Mouse (Mus musculus): Measurements from ENCODE around the gene Rabl6. TPM values are rescaled to one million over a fixed set of nuclear protein-coding genes. Genes with fewer than 3 reads are reported as not detected.

Rabl6 gene
- total and polyA plus RNA-seq, 3 experiments: 34.6 to 62.0 (median 55.7) TPM

DNA sequence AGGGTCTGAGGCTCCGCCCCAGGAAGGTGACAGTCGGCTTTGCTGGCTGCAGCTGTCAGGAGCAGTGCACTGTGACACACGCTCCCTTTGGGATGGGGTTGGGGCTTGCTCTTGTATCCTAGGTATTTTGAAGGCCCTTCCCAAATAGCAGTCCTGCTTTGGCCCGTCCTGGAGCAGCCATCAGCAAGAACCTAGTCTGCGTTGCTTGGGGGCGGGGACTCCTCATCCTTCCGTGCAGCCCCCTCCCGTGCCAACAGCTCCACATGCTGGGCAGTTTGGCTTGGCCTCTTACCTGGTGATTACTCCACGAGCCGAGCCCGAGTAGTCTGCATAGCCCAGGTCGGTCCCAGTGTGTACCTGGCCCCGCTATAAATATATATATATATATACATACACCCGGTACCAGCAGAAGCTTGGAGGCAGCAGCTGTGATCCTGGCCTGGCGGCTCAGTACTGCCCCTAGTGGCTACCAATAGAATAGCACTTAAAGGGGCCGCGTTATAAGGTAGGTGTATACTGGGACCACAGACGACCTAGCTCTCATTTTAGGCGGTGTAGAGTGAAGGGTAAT lies 26.9 kb downstream of the Rabl6 start, which contains the start of gene Ajm1:
Ajm1 (minus strand) TSS at position 464 of the 571 bp plus-strand sequence.
- H3K27me3 ChIP-seq (replicated peaks): no peaks in the 10 kb centered on the region
- H3K9me3 ChIP-seq (replicated peaks; ENCODE audit: low read length): peaks cover 37% of the 10 kb centered on the region
- no peak within 1 kb of the TSS for H3K27ac ChIP-seq (ENCODE audit: insufficient read depth, low read depth)
- peaks cover 5 to 24% of the 10 kb centered on the region in 2 experiments; a peak in 3 of 4 replicates for H3K4me1 ChIP-seq (ENCODE audit: control insufficient read depth in 1 of 2, insufficient read depth in 2 of 2)
- dilution Hi-C loops (cut with MboI; ENCODE audit: extremely low pct_ligation_motif_present, extremely low pct_unique_long_range_greater_than_20kb, low sequenced_read_pairs): no loop called here
- peak within 1 kb of the TSS; percentile 57 to 60 (median 59) for H3K4me3 ChIP-seq (replicated peaks in 1 of 3; ENCODE audit: low read depth in 2 of 3, low read length in 2 of 3, poor library complexity in 1 of 3)
- H3K79me2 ChIP-seq (replicated peaks; ENCODE audit: control insufficient read depth, extremely low read depth, insufficient read depth, poor library complexity, severe bottlenecking): no peaks in the 10 kb centered on the region
- peaks cover 47 to 78% of the 10 kb centered on the region in 2 experiments for H3K36me3 ChIP-seq (replicated peaks in 1 of 2; ENCODE audit: control insufficient read depth in 1 of 2, insufficient read depth in 1 of 2, low read length in 1 of 2)
- H3K4me2 ChIP-seq (ENCODE audit: insufficient read depth, low read depth, poor library complexity, severe bottlenecking): peak within 1 kb of the TSS; percentile 34
- TF ChIP-seq CHD2 (IDR thresholded peaks at IDR 0.05; ENCODE audit: low read length) (no peak; the same call in 1 of the 2 replicates), CTCF (conservative IDR thresholded peaks at IDR 0.05 in 1 of 2, IDR thresholded peaks at IDR 0.05 in 1 of 2; ENCODE audit: low read depth in 2 of 2, low read length in 2 of 2) (peak; percentile 82 to 89), RAD21 (IDR thresholded peaks at IDR 0.05; ENCODE audit: low read depth, low read length) (peak; percentile 49), POLR2AphosphoS2 (IDR thresholded peaks at IDR 0.05; ENCODE audit: low read depth, low read length) (0 out of 2 replicates have a peak, but pooled peaks have one; percentile 64), ELF1 (IDR thresholded peaks at IDR 0.05; ENCODE audit: low read depth, low read length) (no peak), TCF12 (IDR thresholded peaks at IDR 0.05; ENCODE audit: low read depth, low read length) (peak; percentile 35; the same call in 1 of the 2 replicates)
- no peak within 1 kb of the TSS for H3K9ac ChIP-seq (ENCODE audit: insufficient read depth, low read depth)
- peak; percentile 76 for DNase-seq (ENCODE audit: extremely low read depth)
- in situ Hi-C loops (cut with MboI; ENCODE audit: low pct_ligation_motif_present, low pct_unique_long_range_greater_than_20kb, low sequenced_read_pairs): no loop called here

DNA sequence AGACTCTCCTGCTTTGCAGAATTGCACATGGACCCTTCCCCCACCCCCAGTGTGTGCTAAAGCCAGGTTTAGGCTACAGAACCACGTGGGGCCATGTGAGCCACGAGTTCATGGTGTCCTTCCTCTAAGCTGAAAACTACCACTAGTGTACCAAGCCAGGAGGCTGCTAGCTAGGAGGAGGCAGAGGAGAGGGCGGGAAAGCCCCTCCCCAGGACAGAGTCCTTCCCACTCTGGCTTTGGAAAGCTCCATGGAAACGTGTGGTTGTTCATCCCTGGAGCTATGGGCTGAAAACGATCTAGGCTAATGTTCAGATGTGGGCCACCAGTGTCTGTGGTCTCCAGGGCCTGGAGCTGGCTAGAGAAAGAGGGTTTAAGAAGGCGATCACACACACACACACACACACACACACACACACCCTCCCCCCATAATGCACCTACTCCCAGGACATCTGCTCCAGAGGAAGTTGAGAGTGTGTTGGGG lies 27.7 kb downstream of the Rabl6 start:
- H3K4me2 ChIP-seq (ENCODE audit: insufficient read depth, low read depth, poor library complexity, severe bottlenecking): no peak overlapping the region
- H3K79me2 ChIP-seq (replicated peaks; ENCODE audit: control insufficient read depth, extremely low read depth, insufficient read depth, poor library complexity, severe bottlenecking): no peaks in the 10 kb centered on the region
- DNase-seq (ENCODE audit: extremely low read depth): peak; percentile 28
- H3K4me1 ChIP-seq (ENCODE audit: control insufficient read depth in 1 of 2, insufficient read depth in 2 of 2): peaks cover 8 to 31% of the 10 kb centered on the region in 2 experiments; a peak in 3 of 4 replicates
- dilution Hi-C loops (cut with MboI; ENCODE audit: extremely low pct_ligation_motif_present, extremely low pct_unique_long_range_greater_than_20kb, low sequenced_read_pairs) (no loop called here), in situ Hi-C loops (cut with MboI; ENCODE audit: low pct_ligation_motif_present, low pct_unique_long_range_greater_than_20kb, low sequenced_read_pairs) (no loop called here)
- H3K27ac ChIP-seq (ENCODE audit: insufficient read depth, low read depth): no peak overlapping the region
- H3K27me3 ChIP-seq (replicated peaks): no peaks in the 10 kb centered on the region
- peak overlapping the region in 2 of 3 experiments; percentile 57 to 60 for H3K4me3 ChIP-seq (replicated peaks in 1 of 3; ENCODE audit: low read depth in 2 of 3, low read length in 2 of 3, poor library complexity in 1 of 3)
- peaks cover 42 to 75% of the 10 kb centered on the region in 2 experiments for H3K36me3 ChIP-seq (replicated peaks in 1 of 2; ENCODE audit: control insufficient read depth in 1 of 2, insufficient read depth in 1 of 2, low read length in 1 of 2)
- TF ChIP-seq MYC (IDR thresholded peaks at IDR 0.05; ENCODE audit: low read depth, low read length) (peak; percentile 49; the same call in 1 of the 2 replicates), TCF12 (IDR thresholded peaks at IDR 0.05; ENCODE audit: low read depth, low read length) (no peak), MAX (IDR thresholded peaks at IDR 0.05; ENCODE audit: low read length) (peak; percentile 77)
- peaks cover 39% of the 10 kb centered on the region for H3K9me3 ChIP-seq (replicated peaks; ENCODE audit: low read length)
- H3K9ac ChIP-seq (ENCODE audit: insufficient read depth, low read depth): no peak overlapping the region

DNA sequence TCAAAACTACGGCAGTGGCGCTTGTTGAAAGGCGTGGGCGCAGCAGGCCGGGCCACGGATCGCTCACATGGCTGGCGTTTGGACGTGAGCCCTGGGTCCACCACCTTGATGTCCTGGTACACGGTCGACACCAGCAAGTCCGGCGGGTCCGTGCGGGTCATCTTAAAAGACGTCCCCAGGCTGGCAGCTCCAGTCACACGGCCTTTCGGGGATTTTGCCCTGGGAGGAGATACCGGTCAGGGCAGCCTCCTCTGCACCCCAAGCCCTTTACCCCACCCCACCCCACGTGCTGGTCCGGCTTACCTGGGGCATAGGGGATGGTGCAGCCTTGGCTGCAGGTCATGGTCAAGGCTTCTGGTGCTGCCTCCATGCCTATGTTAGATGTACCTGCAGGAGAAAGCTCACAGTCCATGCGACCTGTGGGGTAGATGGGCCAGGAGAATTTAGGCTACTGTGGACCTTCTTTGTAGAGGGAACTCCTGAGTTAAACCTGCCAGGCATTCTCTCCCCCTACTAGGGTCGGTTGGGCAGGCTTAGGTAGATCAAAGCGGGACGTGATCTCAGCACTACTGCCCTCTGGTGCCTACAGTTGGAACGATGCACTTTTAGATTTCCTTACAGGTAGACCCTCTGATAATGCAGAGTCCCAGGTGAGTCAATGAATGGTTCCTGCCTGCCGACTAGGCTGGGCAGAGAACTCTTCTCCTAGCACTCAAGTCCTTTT lies 28.4 kb downstream of the Rabl6 start:
- no peak overlapping the region for H3K4me2 ChIP-seq (ENCODE audit: insufficient read depth, low read depth, poor library complexity, severe bottlenecking)
- TF ChIP-seq TCF12 (IDR thresholded peaks at IDR 0.05; ENCODE audit: low read depth, low read length): no peak
- TF ChIP-seq JUND (conservative IDR thresholded peaks at IDR 0.05; ENCODE audit: low read depth, low read length): no peak
- no peak for TF ChIP-seq PAX5 (IDR thresholded peaks at IDR 0.05; ENCODE audit: low read length)
- TF ChIP-seq CTCF (conservative IDR thresholded peaks at IDR 0.05 in 1 of 2, IDR thresholded peaks at IDR 0.05 in 1 of 2; ENCODE audit: low read depth in 2 of 2, low read length in 2 of 2): peak in 1 of 2 experiments; percentile 42; a peak in 2 of 4 replicates
- TF ChIP-seq SMC3 (IDR thresholded peaks at IDR 0.05; ENCODE audit: low read depth, low read length): peak; percentile 15; the same call in 1 of the 2 replicates
- H3K27me3 ChIP-seq (replicated peaks): no peaks in the 10 kb centered on the region
- H3K27ac ChIP-seq (ENCODE audit: insufficient read depth, low read depth): no peak overlapping the region
- H3K9ac ChIP-seq (ENCODE audit: insufficient read depth, low read depth): no peak overlapping the region
- H3K9me3 ChIP-seq (replicated peaks; ENCODE audit: low read length): peaks cover 39% of the 10 kb centered on the region
- H3K36me3 ChIP-seq (replicated peaks in 1 of 2; ENCODE audit: control insufficient read depth in 1 of 2, insufficient read depth in 1 of 2, low read length in 1 of 2): peaks cover 35 to 67% of the 10 kb centered on the region in 2 experiments
- peak; percentile 24 for DNase-seq (ENCODE audit: extremely low read depth)
- peaks cover 9 to 35% of the 10 kb centered on the region in 2 experiments; a peak in 3 of 4 replicates for H3K4me1 ChIP-seq (ENCODE audit: control insufficient read depth in 1 of 2, insufficient read depth in 2 of 2)
- no peak overlapping the region for H3K4me3 ChIP-seq (replicated peaks in 1 of 3; ENCODE audit: low read depth in 2 of 3, low read length in 2 of 3, poor library complexity in 1 of 3)
- H3K79me2 ChIP-seq (replicated peaks; ENCODE audit: control insufficient read depth, extremely low read depth, insufficient read depth, poor library complexity, severe bottlenecking): no peaks in the 10 kb centered on the region
- dilution Hi-C loops (cut with MboI; ENCODE audit: extremely low pct_ligation_motif_present, extremely low pct_unique_long_range_greater_than_20kb, low sequenced_read_pairs) (no loop called here), in situ Hi-C loops (cut with MboI; ENCODE audit: low pct_ligation_motif_present, low pct_unique_long_range_greater_than_20kb, low sequenced_read_pairs) (no loop called here)

All from CH12.LX (cell line).